ENCODE assay signal across 8 mouse cellular contexts in genomic region chr1:141961743-141962142, GRCm38 (mm10).
DNase-seq lines count a peak whose midpoint lies in the region; TF ChIP-seq lines count a peak whose summit lies in the region.

No protein-coding gene starts in this region.

- no peaks in the 10 kb centered on the region for H3K4me1 ChIP-seq in cerebellum, adult 2 months (ENCODE audit: control insufficient read depth, insufficient read depth, low read length)

- peak in 1 of 2 experiments; percentile 5 for DNase-seq in cerebellum, adult 2 months
- DNase-seq in cerebellum, adult 11 months, result no peak
- DNase-seq in left cerebral cortex, adult 2 months (ENCODE audit: extremely low spot score in 1 of 2, low spot score in 2 of 2), result no peak
- no peak for DNase-seq in left cerebral cortex, postnatal 25 days (ENCODE audit: low spot score in 2 of 2)
- DNase-seq in A20 (ENCODE audit: low read depth, low spot score), result peak; percentile 53
- peak; percentile 4 to 58 for DNase-seq in cerebellum, postnatal 25 days
- peak; percentile 49 for DNase-seq in retina, embryonic 14.5 days (ENCODE audit: low spot score)
- DNase-seq in ovary, postnatal 36 days (ENCODE audit: low spot score), result no peak

- intact Hi-C loops in left cerebral cortex, adult 2 months (cut with DNase I), result loop anchor here (10.0 kb wide), 1 partner anchor 1683 kb away; the partner anchor contains the start of gene B3galt2
- intact Hi-C loops in left cerebral cortex, postnatal 25 days (cut with DNase I), result no loop called here

- no peak overlapping the region for H3K27ac ChIP-seq in cerebellum, adult 2 months (ENCODE audit: insufficient read depth, low read length)
- no peak overlapping the region for H3K27ac ChIP-seq in left cerebral cortex, adult 2 months

- TF ChIP-seq POLR2A in cerebellum, adult 2 months (IDR thresholded peaks at IDR 0.05; ENCODE audit: borderline replicate concordance, insufficient read depth, low read length), result no peak

- no peaks in the 10 kb centered on the region for H3K27me3 ChIP-seq in cerebellum, adult 2 months (ENCODE audit: control insufficient read depth, insufficient read depth, low read length)

- under 1% methylated on average over 2 of the region's 2 CpGs for WGBS in cerebellum, adult 2 months

- no peak overlapping the region for H3K4me3 ChIP-seq in cerebellum, adult 2 months (replicated peaks; ENCODE audit: insufficient read depth, low read depth, low read length)
- H3K4me3 ChIP-seq in left cerebral cortex, adult 2 months, result no peak overlapping the region

- 0 out of 2 replicates have a peak, but pooled peaks have one; percentile 4 for TF ChIP-seq CTCF in cerebellum, adult 2 months (IDR thresholded peaks at IDR 0.05; ENCODE audit: borderline replicate concordance, insufficient read depth, low read depth, low read length)
- peak; percentile 76 for TF ChIP-seq CTCF in left cerebral cortex, adult 2 months (IDR thresholded peaks at IDR 0.05)

Comparison
In these comparisons a context has a peak if more than half of its experiments do, and no peak if none do; other contexts are left out.
1. DNase-seq: peak in A20 (single experiment), cerebellum, postnatal 25 days (2 of 2) and retina, embryonic 14.5 days (single experiment); none in cerebellum, adult 11 months (single experiment), left cerebral cortex, adult 2 months (0 of 2), left cerebral cortex, postnatal 25 days (0 of 2) and ovary, postnatal 36 days (single experiment).